ENCODE assay signal across 11 mouse cellular contexts in genomic region chr1:36269121-36269795, GRCm38 (mm10). TPM values are rescaled to one million over a fixed set of nuclear protein-coding genes. Genes with fewer than 3 reads are reported as not detected.
DNase-seq lines count a peak whose midpoint lies in the region; ATAC-seq and TF ChIP-seq lines count a peak whose summit lies in the region.
"Had no signal": no experiment of that assay in that cellular context is flagged by ENCODE, and none has a peak within 500 bp of the region (broad histone marks: within the 10 kb centered on the region; RNA-seq: fewer than 3 reads in every experiment).

No protein-coding gene starts in this region.

- H3K4me3 ChIP-seq in heart, embryonic 10.5 days: peak overlapping the region; percentile 46
- no peak overlapping the region for H3K4me3 ChIP-seq in lung, postnatal 0 days (ENCODE audit: low read depth, low read length)
- H3K4me3 ChIP-seq in intestine, postnatal 0 days (ENCODE audit: low read depth, low read length): no peak overlapping the region
- peak overlapping the region; percentile 22 for H3K4me3 ChIP-seq in stomach, embryonic 16.5 days (replicated peaks; ENCODE audit: low read length)
- H3K4me3 ChIP-seq: left cerebral cortex, adult 2 months had no signal

- TF ChIP-seq CTCF in lung, postnatal 0 days (IDR thresholded peaks at IDR 0.05): no peak
- TF ChIP-seq CTCF in intestine, postnatal 0 days (IDR thresholded peaks at IDR 0.05; ENCODE audit: low read depth): no peak

- 31% methylated on average over 54 of the region's 54 CpGs for whole genome bisulfite sequencing in heart, embryonic 10.5 days
- 45% methylated on average over 53 of the region's 54 CpGs for WGBS in lung, postnatal 0 days
- WGBS in intestine, postnatal 0 days: 62% methylated on average over 54 of the region's 54 CpGs
- 40% methylated on average over 54 of the region's 54 CpGs for WGBS in stomach, embryonic 16.5 days

- peak overlapping the region; percentile 33 for H3K4me2 ChIP-seq in lung, postnatal 0 days (replicated peaks; ENCODE audit: low read depth, low read length)
- H3K4me2 ChIP-seq in intestine, postnatal 0 days (replicated peaks; ENCODE audit: low read depth): peak overlapping the region; percentile 9; the same call in 1 of the 2 replicates
- peak overlapping the region; percentile 46 for H3K4me2 ChIP-seq in stomach, embryonic 16.5 days (ENCODE audit: low read depth, low read length)

- peaks cover 50% of the 10 kb centered on the region for H3K4me1 ChIP-seq in heart, embryonic 10.5 days
- H3K4me1 ChIP-seq in lung, postnatal 0 days (ENCODE audit: insufficient read depth, low read depth, low read length): peaks cover 8% of the 10 kb centered on the region; the same call in 1 of the 2 replicates
- peaks cover 20% of the 10 kb centered on the region for H3K4me1 ChIP-seq in intestine, postnatal 0 days (replicated peaks; ENCODE audit: control insufficient read depth, insufficient read depth, low read length)
- peaks cover 31% of the 10 kb centered on the region for H3K4me1 ChIP-seq in stomach, embryonic 16.5 days (ENCODE audit: control insufficient read depth, insufficient read depth, low read length)

- H3K9me3 ChIP-seq in heart, embryonic 10.5 days: no peaks in the 10 kb centered on the region
- H3K9me3 ChIP-seq in lung, postnatal 0 days (ENCODE audit: low read length): no peaks in the 10 kb centered on the region
- no peaks in the 10 kb centered on the region for H3K9me3 ChIP-seq in intestine, postnatal 0 days (ENCODE audit: control insufficient read depth)
- H3K9me3 ChIP-seq in stomach, embryonic 16.5 days (replicated peaks; ENCODE audit: control insufficient read depth, low read length): no peaks in the 10 kb centered on the region

- H3K27me3 ChIP-seq in heart, embryonic 10.5 days (ENCODE audit: insufficient read depth, poor library complexity, severe bottlenecking): peaks cover 31% of the 10 kb centered on the region
- no peaks in the 10 kb centered on the region for H3K27me3 ChIP-seq in lung, postnatal 0 days (replicated peaks; ENCODE audit: insufficient read depth, low read length)
- H3K27me3 ChIP-seq in intestine, postnatal 0 days (replicated peaks; ENCODE audit: control insufficient read depth, insufficient read depth, low read length): no peaks in the 10 kb centered on the region
- peaks cover 4% of the 10 kb centered on the region; the same call in 1 of the 2 replicates for H3K27me3 ChIP-seq in stomach, embryonic 16.5 days (ENCODE audit: control insufficient read depth, insufficient read depth, low read length)

- H3K36me3 ChIP-seq in heart, embryonic 10.5 days: no peaks in the 10 kb centered on the region
- H3K36me3 ChIP-seq in lung, postnatal 0 days (ENCODE audit: insufficient read depth, low read length): no peaks in the 10 kb centered on the region
- H3K36me3 ChIP-seq in intestine, postnatal 0 days (ENCODE audit: control insufficient read depth, insufficient read depth): peaks cover 31% of the 10 kb centered on the region; the same call in 1 of the 2 replicates
- H3K36me3 ChIP-seq in stomach, embryonic 16.5 days (ENCODE audit: control insufficient read depth, insufficient read depth, low read length): no peaks in the 10 kb centered on the region

- TF ChIP-seq EP300 in lung, postnatal 0 days (IDR thresholded peaks at IDR 0.05): no peak

- ATAC-seq in lung, postnatal 0 days: no peak
- ATAC-seq in intestine, postnatal 0 days: no peak
- no peak for ATAC-seq in stomach, embryonic 16.5 days (ENCODE audit: insufficient read depth, low FRiP score)

- H3K9ac ChIP-seq in lung, postnatal 0 days (replicated peaks; ENCODE audit: low read depth): no peak overlapping the region
- H3K9ac ChIP-seq in intestine, postnatal 0 days (ENCODE audit: low read depth, low read length): no peak overlapping the region
- no peak overlapping the region; the same call in 1 of the 2 replicates for H3K9ac ChIP-seq in stomach, embryonic 16.5 days (ENCODE audit: low read length)

- no peak for DNase-seq in heart, embryonic 10.5 days (ENCODE audit: low spot score)
- no peak for DNase-seq in heart, adult 9 months (ENCODE audit: low spot score in 2 of 2)
- no peak for DNase-seq in lung, postnatal 0 days (ENCODE audit: low spot score)
- DNase-seq in lung, postnatal 10 days: no peak
- no peak for DNase-seq in cerebellum, postnatal 14 days
- no peak for DNase-seq in thymus, postnatal 10 days (ENCODE audit: low spot score in 2 of 2)
- DNase-seq: adrenal gland, adult 8-10 months; B cell, adult 2 months had no signal

- H3K27ac ChIP-seq in heart, embryonic 10.5 days: peak overlapping the region; percentile 76
- H3K27ac ChIP-seq in lung, postnatal 0 days (ENCODE audit: low read length): no peak overlapping the region
- no peak overlapping the region for H3K27ac ChIP-seq in intestine, postnatal 0 days (ENCODE audit: low read depth, low read length)
- H3K27ac ChIP-seq in stomach, embryonic 16.5 days (ENCODE audit: low read length): no peak overlapping the region
- H3K27ac ChIP-seq: left cerebral cortex, adult 2 months had no signal

RNA-seq across cellular contexts. Expression of gene Neurl3, which starts 5.2 kb away (rescaled TPM):
- 1.6 and 2.3 TPM in 2 replicates for polyA plus RNA-seq in heart, embryonic 10.5 days (2016; fragmentation: Nextera tagmentation; extraction: Ambion mirVana)
- 12.7 and 15.9 TPM in 2 replicates for polyA plus RNA-seq in lung, postnatal 0 days (2015; fragmentation: Nextera tagmentation; extraction: Ambion mirVana)
- 15.6 and 15.8 TPM in 2 replicates for polyA plus RNA-seq in intestine, postnatal 0 days (2015; fragmentation: Nextera tagmentation; extraction: Ambion mirVana)
- 19.6 and 21.4 TPM in 2 replicates for polyA plus RNA-seq in stomach, embryonic 16.5 days (2015; fragmentation: Nextera tagmentation; extraction: Ambion mirVana)

RNA-seq across cellular contexts. Expression of gene Uggt1, which starts 24.7 kb away (rescaled TPM):
- 45.8 and 51.9 TPM in 2 replicates for polyA plus RNA-seq in heart, embryonic 10.5 days (2016; fragmentation: Nextera tagmentation; extraction: Ambion mirVana)
- 29.1 and 33.6 TPM in 2 replicates for polyA plus RNA-seq in lung, postnatal 0 days (2015; fragmentation: Nextera tagmentation; extraction: Ambion mirVana)
- 21.8 and 22.8 TPM in 2 replicates for polyA plus RNA-seq in intestine, postnatal 0 days (2015; fragmentation: Nextera tagmentation; extraction: Ambion mirVana)
- polyA plus RNA-seq in stomach, embryonic 16.5 days (2015; fragmentation: Nextera tagmentation; extraction: Ambion mirVana): 55.0 and 59.0 TPM in 2 replicates

RNA-seq across cellular contexts. Expression of gene Arid5a, which starts 38.3 kb away (rescaled TPM):
- 5.3 and 6.7 TPM in 2 replicates for polyA plus RNA-seq in heart, embryonic 10.5 days (2016; fragmentation: Nextera tagmentation; extraction: Ambion mirVana)
- 14.9 and 15.3 TPM in 2 replicates for polyA plus RNA-seq in lung, postnatal 0 days (2015; fragmentation: Nextera tagmentation; extraction: Ambion mirVana)
- 3.6 and 3.7 TPM in 2 replicates for polyA plus RNA-seq in intestine, postnatal 0 days (2015; fragmentation: Nextera tagmentation; extraction: Ambion mirVana)
- 4.8 and 4.9 TPM in 2 replicates for polyA plus RNA-seq in stomach, embryonic 16.5 days (2015; fragmentation: Nextera tagmentation; extraction: Ambion mirVana)

Comparison
In these comparisons a context has a peak if more than half of its experiments do, and no peak if none do; other contexts are left out.
1. H3K4me3 ChIP-seq: peak in heart, embryonic 10.5 days (single experiment) and stomach, embryonic 16.5 days (single experiment); none in lung, postnatal 0 days (single experiment) and intestine, postnatal 0 days (single experiment).
2. Peak in every context shown above with its lines, with median percentiles within 50 percentile points of each other: H3K4me2 ChIP-seq.